Mouse (Mus musculus): ENCODE measurements around the gene Prss12.

DNA sequence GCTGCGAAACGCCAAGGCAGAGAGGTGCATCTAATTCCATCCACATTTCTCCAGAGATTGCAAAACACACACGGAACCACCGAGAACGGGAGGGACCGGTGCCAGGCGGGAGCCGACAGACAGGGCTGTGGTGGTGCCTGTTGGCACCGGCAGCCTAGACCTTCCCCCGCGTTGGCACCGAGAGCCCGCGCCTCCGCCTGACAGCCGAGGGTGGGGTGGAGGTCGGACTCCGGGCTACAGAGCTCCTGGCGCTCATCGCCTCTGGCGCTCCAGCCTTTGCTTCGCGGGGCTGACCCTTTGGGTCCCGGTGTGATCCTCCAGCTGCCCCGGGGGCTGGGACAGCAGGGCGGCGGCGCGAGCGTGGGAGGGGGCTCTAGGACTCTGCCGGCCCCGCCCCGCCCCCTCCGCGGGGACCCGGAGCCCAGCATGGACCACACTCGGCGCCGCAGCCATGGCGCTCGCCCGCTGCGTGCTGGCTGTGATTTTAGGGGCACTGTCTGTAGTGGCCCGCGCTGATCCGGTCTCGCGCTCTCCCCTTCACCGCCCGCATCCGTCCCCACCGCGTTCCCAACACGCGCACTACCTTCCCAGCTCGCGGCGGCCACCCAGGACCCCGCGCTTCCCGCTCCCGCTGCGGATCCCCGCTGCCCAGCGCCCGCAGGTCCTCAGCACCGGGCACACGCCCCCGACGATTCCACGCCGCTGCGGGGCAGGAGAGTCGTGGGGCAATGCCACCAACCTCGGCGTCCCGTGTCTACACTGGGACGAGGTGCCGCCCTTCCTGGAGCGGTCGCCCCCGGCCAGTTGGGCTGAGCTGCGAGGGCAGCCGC is at the start of gene Prss12:
- TF ChIP-seq POLR2A (IDR thresholded peaks at IDR 0.05; ENCODE audit: extremely low read depth, insufficient read depth, low read length): no peak
- no peak for TF ChIP-seq CTCF (IDR thresholded peaks at IDR 0.05; ENCODE audit: low read depth, low read length)
